Mouse (Mus musculus) forebrain, postnatal 0 days (tissue): ENCODE results near the gene Gm11034. TPM values are rescaled to one million over a fixed set of nuclear protein-coding genes. Genes with fewer than 3 reads are reported as not detected.
A peak's percentile ranks its signal among the peaks of the same experiment; 100 is the strongest.

Experiments
- ATAC-seq: fragments of 200-750 bp; cut with Nextera tagmentation; 2 replicates; pipeline ENCODE4 v1.8.0; 2017; ENCODE audit warnings: mild to moderate bottlenecking, moderate library complexity
- DNase-seq: peaks from one replicate; pipeline ENCODE4 v3.0.0-alpha.2; 2015
- H3K27ac ChIP-seq: fragments of 300-500 bp; sonication (generic); 2 replicates; pipeline ENCODE4 v1.5.1; 2014; ENCODE audit warnings: low read depth, mild to moderate bottlenecking, antibody characterized with exemption, low read length, moderate library complexity, mixed read lengths
- H3K27me3 ChIP-seq: fragments of 300-500 bp; sonication (generic); 2 replicates; pipeline ENCODE4 v1.6.1; 2014; ENCODE audit warnings: mild to moderate bottlenecking, low read length, mixed read lengths; ENCODE audit not compliant: insufficient read depth
- H3K36me3 ChIP-seq: fragments of 300-500 bp; sonication (generic); 2 replicates; pipeline ENCODE4 v1.6.1; 2014; ENCODE audit warnings: mild to moderate bottlenecking, moderate library complexity; ENCODE audit not compliant: insufficient read depth
- H3K4me1 ChIP-seq: fragments of 300-500 bp; sonication (generic); 2 replicates; pipeline ENCODE4 v1.6.1; 2014; ENCODE audit warnings: antibody characterized with exemption; ENCODE audit not compliant: insufficient read depth
- H3K4me2 ChIP-seq: fragments of 300-500 bp; sonication (generic); 2 replicates; pipeline ENCODE4 v1.6.1; 2014; ENCODE audit warnings: low read depth, mild to moderate bottlenecking, moderate library complexity
- H3K4me3 ChIP-seq: fragments of 300-500 bp; sonication (generic); 2 replicates; pipeline ENCODE4 v1.5.1; 2014; ENCODE audit warnings: low read depth, low read length, mixed read lengths
- H3K9ac ChIP-seq: fragments of 300-500 bp; sonication (generic); 2 replicates; pipeline ENCODE4 v1.6.1; 2014; ENCODE audit warnings: mild to moderate bottlenecking
- H3K9me3 ChIP-seq: fragments of 300-500 bp; sonication (generic); 2 replicates; pipeline ENCODE4 v1.6.1; 2016; ENCODE audit warnings: low read length
- CTCF ChIP-seq: sonication (generic); IDR thresholded peaks from 2 replicates; pipeline ENCODE4 v1.5.1; 2016; ENCODE audit warnings: antibody characterized with exemption, control low read depth, low read depth
- WGBS: fragments of 180-500 bp; shearing (Covaris S2); extraction: QIAGEN DNeasy Blood & Tissue Kit; methylation state at CpG from one replicate; pipeline ENCODE4 v1.1.7; 2014; 5-methylcytosine and 5-hydroxymethylcytosine counted together
- polyA plus RNA-seq: library from polyadenylated mRNA; unstranded; fragments of >200 nt; fragmentation: Nextera tagmentation; extraction: Ambion mirVana; gene quantifications from 2 replicates; pipeline ENCODE4 v1.2.1, GENCODE M21; 2015
- total RNA-seq: library from RNA; depleted of rRNA; stranded (reverse); fragments of >200 nt; gene quantifications from 2 replicates; pipeline ENCODE4 v1.2.3, GENCODE M21; 2014; rRNA removed

Gene Gm11034
- total RNA-seq: not detected in 2 replicates
- not detected in 2 replicates for polyA plus RNA-seq

DNA sequence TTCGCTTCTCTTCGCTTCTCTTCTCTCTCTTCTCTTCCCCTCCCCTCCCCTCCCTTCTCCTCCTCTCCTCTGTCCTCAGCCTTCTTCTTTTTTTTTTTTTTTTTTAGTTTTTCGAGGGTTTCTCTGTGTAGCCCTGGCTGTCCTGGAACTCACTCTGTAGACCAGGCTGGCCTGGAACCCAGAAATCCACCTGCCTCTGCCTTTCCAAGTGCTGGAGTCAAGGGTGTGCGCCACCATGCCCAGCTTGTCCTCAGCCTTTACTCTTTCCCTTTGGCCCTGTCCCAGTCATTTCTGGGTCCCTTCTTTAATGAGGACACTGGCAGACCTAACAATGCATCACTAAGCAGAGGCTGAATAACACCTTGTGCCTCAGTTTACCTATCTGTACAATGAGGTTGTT lies at the start of gene Gm11034:
Gene Gm11034 (minus strand): TSS at position 101 of the 400 bp plus-strand sequence.
- Histone ChIP-seq H3K27ac (no peak within 1 kb of the TSS), H3K9ac (no peak within 1 kb of the TSS), H3K4me3 (no peak within 1 kb of the TSS), H3K27me3 (peaks cover 4% of the 10 kb centered on the region), H3K36me3 (no peaks in the 10 kb centered on the region), H3K4me2 (no peak within 1 kb of the TSS), H3K4me1 (no peaks in the 10 kb centered on the region), H3K9me3 (no peaks in the 10 kb centered on the region)
- TF ChIP-seq CTCF: no peak
- WGBS: 77% methylated on average over 4 of the region's 4 CpGs
- DNase-seq: no peak
- no peak for ATAC-seq

GRCm38 (mm10) chr8:72262756-72263155 lies 49.3 kb upstream of the Gm11034 start:
- ATAC-seq: no peak
- H3K27ac ChIP-seq: no peak overlapping the region
- no peak for TF ChIP-seq CTCF

GRCm38 (mm10) chr8:72261872-72262271 lies 48.4 kb upstream of the Gm11034 start:
- Histone ChIP-seq H3K4me3 (no peak overlapping the region), H3K27me3 (no peaks in the 10 kb centered on the region), H3K9me3 (no peaks in the 10 kb centered on the region), H3K9ac (no peak overlapping the region), H3K4me1 (no peaks in the 10 kb centered on the region), H3K36me3 (peaks cover 4% of the 10 kb centered on the region; the same call in 1 of the 2 replicates), H3K27ac (no peak overlapping the region), H3K4me2 (no peak overlapping the region)
- WGBS: 49% methylated on average over 5 of the region's 5 CpGs
- DNase-seq (no peak), ATAC-seq (no peak)
- TF ChIP-seq CTCF: peak; percentile 48

More at GRCm38 (mm10) chr8:72262756-72263155, 49.3 kb upstream of the Gm11034 start:
- H3K36me3 ChIP-seq: no peaks in the 10 kb centered on the region
- 90% methylated on average over 2 of the region's 2 CpGs for WGBS
- no peak overlapping the region for H3K4me3 ChIP-seq
- no peaks in the 10 kb centered on the region for H3K9me3 ChIP-seq
- no peak overlapping the region for H3K4me2 ChIP-seq
- no peaks in the 10 kb centered on the region for H3K4me1 ChIP-seq
- no peaks in the 10 kb centered on the region for H3K27me3 ChIP-seq
- no peak overlapping the region for H3K9ac ChIP-seq
- no peak for DNase-seq

- H3K27me3 ChIP-seq: no peaks in the 10 kb centered on the region
- no peak for TF ChIP-seq CTCF
- no peak for ATAC-seq
These were observed 48.0 kb upstream of the Gm11034 start for GRCm38 (mm10) chr8:72261431-72261830.

DNA sequence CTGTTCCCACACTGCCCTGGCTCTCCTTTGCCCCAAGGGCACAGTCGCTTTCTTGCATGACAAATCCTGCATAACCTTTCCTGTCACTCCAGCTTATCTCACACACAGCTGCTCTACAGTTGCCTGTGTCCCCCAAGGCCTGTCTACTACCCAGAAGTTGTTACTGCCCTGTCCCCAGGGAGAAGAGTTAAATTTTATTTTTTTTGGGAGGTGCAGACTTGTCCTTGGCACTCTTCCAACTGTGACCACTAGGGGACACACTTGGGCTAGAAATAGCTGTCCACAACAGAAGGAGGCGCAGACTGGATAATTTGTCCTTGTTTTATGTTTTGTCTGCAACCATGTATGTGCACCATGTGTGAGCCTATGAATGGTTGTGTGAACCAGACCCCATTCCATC lies 47.6 kb upstream of the Gm11034 start:
- peak; percentile 65 for DNase-seq
- peak; percentile 80 for TF ChIP-seq CTCF
- H3K27me3 ChIP-seq: no peaks in the 10 kb centered on the region

More at GRCm38 (mm10) chr8:72261431-72261830, 48.0 kb upstream of the Gm11034 start:
- no peak for DNase-seq
- Histone ChIP-seq H3K9ac (no peak overlapping the region), H3K4me3 (no peak overlapping the region), H3K27ac (no peak overlapping the region), H3K36me3 (peaks cover 7% of the 10 kb centered on the region; the same call in 1 of the 2 replicates), H3K4me2 (no peak overlapping the region), H3K4me1 (no peaks in the 10 kb centered on the region), H3K9me3 (no peaks in the 10 kb centered on the region)

DNA sequence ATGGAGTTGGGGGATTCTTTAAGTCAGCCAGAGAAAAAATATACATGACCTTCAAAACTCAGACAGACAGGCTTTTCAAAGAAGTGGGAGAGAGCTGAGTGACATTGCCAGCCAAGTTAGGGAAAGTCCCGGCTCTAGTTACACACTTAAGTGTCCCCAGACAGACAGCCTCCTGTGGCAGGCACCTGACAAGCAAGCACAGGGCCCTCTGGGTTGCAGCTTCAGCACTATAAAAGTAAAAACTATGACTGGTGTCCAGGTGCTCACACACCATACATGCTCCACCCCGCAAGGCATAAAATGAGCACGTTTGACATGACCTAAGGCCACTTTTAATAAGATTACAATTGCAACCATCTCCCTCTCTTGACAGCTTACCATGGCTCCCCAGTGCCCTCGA lies 47.1 kb upstream of the Gm11034 start:
- DNase-seq (no peak), ATAC-seq (no peak)
- 68% methylated on average over 4 of the region's 4 CpGs for WGBS
- TF ChIP-seq CTCF: no peak
- H3K4me1 ChIP-seq: no peaks in the 10 kb centered on the region
- H3K9ac ChIP-seq: no peak overlapping the region
- H3K4me3 ChIP-seq: no peak overlapping the region
- no peaks in the 10 kb centered on the region for H3K27me3 ChIP-seq
- no peaks in the 10 kb centered on the region for H3K9me3 ChIP-seq
- H3K4me2 ChIP-seq: no peak overlapping the region
- peaks cover 12% of the 10 kb centered on the region for H3K36me3 ChIP-seq
- H3K27ac ChIP-seq: no peak overlapping the region

More for the DNA sequence above, 47.6 kb upstream of the Gm11034 start:
- no peaks in the 10 kb centered on the region for H3K4me1 ChIP-seq
- H3K9me3 ChIP-seq: no peaks in the 10 kb centered on the region
- ATAC-seq: peak; percentile 65
- WGBS: 37% methylated on average over 2 of the region's 2 CpGs
- H3K4me3 ChIP-seq: no peak overlapping the region
- peaks cover 8% of the 10 kb centered on the region for H3K36me3 ChIP-seq
- no peak overlapping the region for H3K9ac ChIP-seq
- no peak overlapping the region for H3K27ac ChIP-seq
- no peak overlapping the region for H3K4me2 ChIP-seq

- WGBS: 81% methylated on average over 2 of the region's 2 CpGs
- no peak for TF ChIP-seq CTCF
These were observed 46.4 kb upstream of the Gm11034 start for GRCm38 (mm10) chr8:72259862-72260261.

GRCm38 (mm10) chr8:72257902-72258238 lies 44.4 kb upstream of the Gm11034 start:
- no peak overlapping the region for H3K27ac ChIP-seq
- H3K4me1 ChIP-seq: no peaks in the 10 kb centered on the region
- no peak overlapping the region for H3K9ac ChIP-seq
- WGBS: 80% methylated on average over 1 of the region's 1 CpGs
- no peak overlapping the region for H3K4me3 ChIP-seq
- TF ChIP-seq CTCF: no peak
- no peaks in the 10 kb centered on the region for H3K27me3 ChIP-seq
- ATAC-seq (no peak), DNase-seq (no peak)
- H3K36me3 ChIP-seq: peaks cover 38% of the 10 kb centered on the region
- H3K4me2 ChIP-seq: no peak overlapping the region
- H3K9me3 ChIP-seq: no peaks in the 10 kb centered on the region

More at GRCm38 (mm10) chr8:72259862-72260261, 46.4 kb upstream of the Gm11034 start:
- Histone ChIP-seq H3K9me3 (no peaks in the 10 kb centered on the region), H3K36me3 (peaks cover 19% of the 10 kb centered on the region), H3K4me3 (no peak overlapping the region), H3K9ac (no peak overlapping the region), H3K27me3 (no peaks in the 10 kb centered on the region), H3K4me2 (no peak overlapping the region), H3K27ac (no peak overlapping the region), H3K4me1 (no peaks in the 10 kb centered on the region)
- ATAC-seq (no peak), DNase-seq (no peak)
